Comparison of ENCODE assay signal across 11 mouse cellular contexts in the genomic region with DNA sequence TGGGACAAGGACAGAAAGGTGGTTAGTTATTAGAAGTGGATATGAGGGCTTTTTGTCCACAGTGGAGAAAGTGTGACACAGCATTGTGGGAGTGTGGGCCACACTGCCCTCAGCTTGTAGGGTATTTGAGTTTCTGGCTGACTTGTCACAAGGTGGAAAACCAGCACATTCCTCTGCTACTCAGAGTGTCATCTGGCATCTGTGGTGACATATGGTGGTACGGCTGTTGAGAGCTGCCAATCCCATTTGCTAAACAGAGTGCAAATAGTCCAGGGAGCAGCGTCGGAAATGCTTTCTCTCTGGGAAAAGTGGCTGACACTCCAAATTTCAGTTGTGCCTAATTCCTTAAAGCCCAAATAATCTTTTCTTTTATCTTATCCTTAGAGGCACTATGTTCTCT. TPM values are rescaled to one million over a fixed set of nuclear protein-coding genes. Genes with fewer than 3 reads are reported as not detected.
DNase-seq lines count a peak whose midpoint lies in the region; ATAC-seq lines count a peak whose summit lies in the region.
"Had no signal": no experiment of that assay in that cellular context is flagged by ENCODE, and none has a peak within 500 bp of the region (broad histone marks: within the 10 kb centered on the region; RNA-seq: fewer than 3 reads in every experiment).

No protein-coding gene starts in this region.

- no peak for ATAC-seq in megakaryocyte-erythroid progenitor cell, adult 5-6 weeks (replicated peaks; ENCODE audit: low FRiP score, low TSS enrichment, poor library complexity, severe bottlenecking)
- ATAC-seq: inflammation-experienced regulatory T-cells, adult 6 months had no signal

- peak; percentile 16 for DNase-seq in left cerebral cortex, postnatal 4 days
- DNase-seq in left cerebral cortex, postnatal 36 days (ENCODE audit: low spot score in 2 of 2): no peak
- peak; percentile 92 for DNase-seq in cerebellum, adult 9-11 months
- DNase-seq in layer of hippocampus, adult 18-20 months (ENCODE audit: low spot score in 2 of 2): peak; percentile 55 to 86
- peak; percentile 45 for DNase-seq in retina, postnatal 1 day
- DNase-seq in adrenal gland, postnatal 14 days: no peak
- DNase-seq: kidney, postnatal 25 days; thymus, postnatal 25 days had no signal

- intact Hi-C loops in left cerebral cortex, postnatal 4 days (cut with DNase I): no loop called here
- intact Hi-C loops in left cerebral cortex, postnatal 36 days (cut with DNase I): no loop called here

RNA-seq across cellular contexts. Expression of gene Anks1b, which starts 46.4 kb away (rescaled TPM):
- 100 to 1,000 TPM; 214 to 231 TPM for total RNA-seq in left cerebral cortex, postnatal 4 days (2021)
- 100 to 1,000 TPM; 426 to 497 TPM for total RNA-seq in left cerebral cortex, postnatal 36 days (2021)
- total RNA-seq in layer of hippocampus, adult 18-20 months (2021): 100 to 1,000 TPM; 488 to 500 TPM
- 1.4 and 1.7 TPM in 2 replicates for total RNA-seq in adrenal gland, postnatal 14 days (2021)
- total RNA-seq in megakaryocyte-erythroid progenitor cell, adult 5-6 weeks (2014; fragmentation: Nextera tagmentation): not detected in 2 replicates
- not detected in 2 replicates for total RNA-seq in megakaryocyte-erythroid progenitor cell, adult 5-6 weeks (2017)
- total RNA-seq: monocyte, adult 5-6 weeks had no signal

Comparison
In these comparisons a context has a peak if more than half of its experiments do, and no peak if none do; other contexts are left out.
1. DNase-seq: peak in left cerebral cortex, postnatal 4 days (single experiment), cerebellum, adult 9-11 months (single experiment), layer of hippocampus, adult 18-20 months (2 of 2) and retina, postnatal 1 day (single experiment); none in left cerebral cortex, postnatal 36 days (0 of 2) and adrenal gland, postnatal 14 days (single experiment).
2. RNA of gene Anks1b, which starts 46.4 kb away (total RNA-seq): 488 to 500 TPM in layer of hippocampus, adult 18-20 months, 426 to 497 TPM in left cerebral cortex, postnatal 36 days and 214 to 231 TPM in left cerebral cortex, postnatal 4 days; 1.4 to 1.7 TPM in adrenal gland, postnatal 14 days and not detected in megakaryocyte-erythroid progenitor cell, adult 5-6 weeks; every median in the first group is over 10 times any median in the second.